Mouse (Mus musculus) neural tube, embryonic 14.5 days (tissue): ENCODE results near the gene Arf3. TPM values are rescaled to one million over a fixed set of nuclear protein-coding genes. Genes with fewer than 3 reads are reported as not detected.

Source experiments
- ATAC-seq: fragments of 200-750 bp; cut with Nextera tagmentation; 2 replicates; pipeline ENCODE4 v1.8.0; 2017; ENCODE audit warnings: low read depth, mild to moderate bottlenecking, moderate TSS enrichment, moderate library complexity
- H3K27ac ChIP-seq: fragments of 300-500 bp; sonication (generic); 2 replicates; pipeline ENCODE4 v1.5.1; 2014; ENCODE audit warnings: low read depth, mild to moderate bottlenecking, control low read depth, low read length, moderate library complexity, mixed read lengths
- H3K27me3 ChIP-seq: fragments of 300-500 bp; sonication (generic); 2 replicates; pipeline ENCODE4 v1.6.1; 2014; ENCODE audit warnings: low read length; ENCODE audit not compliant: control insufficient read depth, insufficient read depth
- H3K36me3 ChIP-seq: fragments of 300-500 bp; sonication (generic); 2 replicates; pipeline ENCODE4 v1.6.1; 2014; ENCODE audit warnings: low read length, mixed read lengths; ENCODE audit not compliant: control insufficient read depth, insufficient read depth
- H3K4me1 ChIP-seq: fragments of 300-500 bp; sonication (generic); 2 replicates; pipeline ENCODE4 v1.6.1; 2014; ENCODE audit warnings: low read length; ENCODE audit not compliant: control insufficient read depth, insufficient read depth
- H3K4me2 ChIP-seq: fragments of 300-500 bp; sonication (generic); 2 replicates; pipeline ENCODE4 v1.6.1; 2014; ENCODE audit warnings: mild to moderate bottlenecking, low read depth, low read length, control low read depth
- H3K4me3 ChIP-seq: fragments of 300-500 bp; sonication (generic); 2 replicates; pipeline ENCODE4 v1.5.1; 2014; ENCODE audit warnings: low read depth, low read length, control low read depth, mixed read lengths
- H3K9ac ChIP-seq: fragments of 300-500 bp; sonication (generic); replicated peaks from 2 replicates; pipeline ENCODE4 v1.6.1; 2014; ENCODE audit warnings: low read depth, mild to moderate bottlenecking, control low read depth, low read length, mixed read lengths
- H3K9me3 ChIP-seq: fragments of 300-500 bp; sonication (generic); 2 replicates; pipeline ENCODE4 v1.6.1; 2016; ENCODE audit warnings: low read length; ENCODE audit not compliant: control insufficient read depth
- WGBS: fragments of 180-500 bp; shearing (Covaris S2); extraction: QIAGEN DNeasy Blood & Tissue Kit; methylation state at CpG from one replicate; pipeline ENCODE4 v1.1.7; 2014; 5-methylcytosine and 5-hydroxymethylcytosine counted together
- polyA plus RNA-seq: library from polyadenylated mRNA; unstranded; fragments of >200 nt; fragmentation: Nextera tagmentation; extraction: Ambion mirVana; gene quantifications from 2 replicates; pipeline ENCODE4 v1.2.1, GENCODE M21; 2014

Arf3 gene
- polyA plus RNA-seq, 1 experiment from 2014 or later, result 66.3 TPM

- H3K9ac ChIP-seq, result 0 out of 2 replicates have a peak overlapping the region, but pooled peaks have one; percentile 16
Measured at GRCm38 (mm10) chr15:98792233-98793020, 29.4 kb upstream of the Arf3 start.

GRCm38 (mm10) chr15:98791771-98792170 lies 28.8 kb upstream of the Arf3 start:
- no peaks in the 10 kb centered on the region for H3K36me3 ChIP-seq
- H3K4me2 ChIP-seq, result no peak overlapping the region
- peaks cover 80% of the 10 kb centered on the region for H3K27me3 ChIP-seq
- H3K9ac ChIP-seq, result no peak overlapping the region
- no peaks in the 10 kb centered on the region for H3K9me3 ChIP-seq
- ATAC-seq, result no peak
- no peak overlapping the region; the same call in 1 of the 2 replicates for H3K4me3 ChIP-seq
- H3K27ac ChIP-seq, result no peak overlapping the region
- WGBS, result under 1% methylated on average over 23 of the region's 23 CpGs
- peaks cover 13% of the 10 kb centered on the region for H3K4me1 ChIP-seq

More at GRCm38 (mm10) chr15:98792233-98793020, 29.4 kb upstream of the Arf3 start:
- H3K4me1 ChIP-seq, result peaks cover 16% of the 10 kb centered on the region
- peak overlapping the region; percentile 31 for H3K4me3 ChIP-seq
- peak; percentile 44 for ATAC-seq
- H3K4me2 ChIP-seq, result peak overlapping the region; percentile 52
- H3K27ac ChIP-seq, result no peak overlapping the region
- H3K27me3 ChIP-seq, result peaks cover 83% of the 10 kb centered on the region
- H3K9me3 ChIP-seq, result no peaks in the 10 kb centered on the region
- WGBS, result under 1% methylated on average over 75 of the region's 75 CpGs
- H3K36me3 ChIP-seq, result no peaks in the 10 kb centered on the region

GRCm38 (mm10) chr15:98791221-98791620 lies 28.2 kb upstream of the Arf3 start:
- ATAC-seq, result no peak
- H3K4me1 ChIP-seq, result peaks cover 10% of the 10 kb centered on the region; the same call in 1 of the 2 replicates
- H3K4me2 ChIP-seq, result no peak overlapping the region
- WGBS, result 1% methylated on average over 12 of the region's 12 CpGs
- H3K4me3 ChIP-seq, result peak overlapping the region; percentile 16; the same call in 1 of the 2 replicates
- H3K27me3 ChIP-seq, result peaks cover 80% of the 10 kb centered on the region
- no peak overlapping the region for H3K9ac ChIP-seq
- no peak overlapping the region for H3K27ac ChIP-seq
- H3K9me3 ChIP-seq, result no peaks in the 10 kb centered on the region
- no peaks in the 10 kb centered on the region for H3K36me3 ChIP-seq

GRCm38 (mm10) chr15:98790761-98791160 lies 27.7 kb upstream of the Arf3 start:
- Histone ChIP-seq H3K9me3 (no peaks in the 10 kb centered on the region), H3K4me1 (peaks cover 10% of the 10 kb centered on the region; the same call in 1 of the 2 replicates), H3K4me2 (no peak overlapping the region), H3K27ac (no peak overlapping the region), H3K36me3 (no peaks in the 10 kb centered on the region), H3K9ac (no peak overlapping the region), H3K4me3 (peak overlapping the region; percentile 16; the same call in 1 of the 2 replicates), H3K27me3 (peaks cover 76% of the 10 kb centered on the region)
- under 1% methylated on average over 23 of the region's 23 CpGs for WGBS
- ATAC-seq, result no peak

GRCm38 (mm10) chr15:98789661-98790535 lies 26.9 kb upstream of the Arf3 start, which contains the start of gene Wnt1:
Gene Wnt1, plus strand, starts transcription at chr15:98789857.
- Histone ChIP-seq H3K4me1 (peaks cover 10% of the 10 kb centered on the region; the same call in 1 of the 2 replicates), H3K9ac (no peak within 1 kb of the TSS), H3K36me3 (no peaks in the 10 kb centered on the region), H3K9me3 (no peaks in the 10 kb centered on the region), H3K27me3 (peaks cover 67% of the 10 kb centered on the region), H3K4me3 (0 out of 2 replicates have a peak within 1 kb of the TSS, but pooled peaks have one; percentile 16), H3K4me2 (no peak within 1 kb of the TSS), H3K27ac (no peak within 1 kb of the TSS)
- 1% methylated on average over 51 of the region's 51 CpGs for WGBS
- 0 out of 2 replicates have a peak, but pooled peaks have one; percentile 26 for ATAC-seq

- no peak overlapping the region for H3K4me3 ChIP-seq
- H3K27me3 ChIP-seq, result peaks cover 59% of the 10 kb centered on the region
- H3K27ac ChIP-seq, result no peak overlapping the region
- no peak for ATAC-seq
- no peaks in the 10 kb centered on the region for H3K9me3 ChIP-seq
- H3K4me2 ChIP-seq, result no peak overlapping the region
- H3K4me1 ChIP-seq, result peaks cover 10% of the 10 kb centered on the region; the same call in 1 of the 2 replicates
- no peaks in the 10 kb centered on the region for H3K36me3 ChIP-seq
- no peak overlapping the region for H3K9ac ChIP-seq
- WGBS, result 14% methylated on average over 24 of the region's 24 CpGs
Measured at GRCm38 (mm10) chr15:98788972-98789660, 26.1 kb upstream of the Arf3 start.

- no peaks in the 10 kb centered on the region for H3K9me3 ChIP-seq
- no peak for ATAC-seq
- H3K9ac ChIP-seq, result no peak overlapping the region
- no peak overlapping the region for H3K4me2 ChIP-seq
- WGBS, result 29% methylated on average over 4 of the region's 4 CpGs
- H3K4me3 ChIP-seq, result no peak overlapping the region
- peaks cover 10% of the 10 kb centered on the region; the same call in 1 of the 2 replicates for H3K4me1 ChIP-seq
- H3K36me3 ChIP-seq, result no peaks in the 10 kb centered on the region
- H3K27me3 ChIP-seq, result peaks cover 49% of the 10 kb centered on the region
- no peak overlapping the region for H3K27ac ChIP-seq
Measured at GRCm38 (mm10) chr15:98787930-98788329, 24.9 kb upstream of the Arf3 start.

- H3K27ac ChIP-seq, result no peak overlapping the region
- H3K9ac ChIP-seq, result no peak overlapping the region
- 31% methylated on average over 7 of the region's 7 CpGs for WGBS
- H3K4me3 ChIP-seq, result no peak overlapping the region
- no peaks in the 10 kb centered on the region for H3K36me3 ChIP-seq
- H3K4me2 ChIP-seq, result no peak overlapping the region
- ATAC-seq, result no peak
- H3K4me1 ChIP-seq, result no peaks in the 10 kb centered on the region
- peaks cover 38% of the 10 kb centered on the region for H3K27me3 ChIP-seq
- no peaks in the 10 kb centered on the region for H3K9me3 ChIP-seq
Measured at GRCm38 (mm10) chr15:98785744-98786143, 22.7 kb upstream of the Arf3 start.
